Mouse (Mus musculus) E14TG2a.4 (cell line): Measurements from ENCODE around the gene Maco1.

ENCODE experiments used
- H3K27me3 ChIP-seq: 2 replicates; pipeline ENCODE4 v1.6.1; 2014; ENCODE audit warnings: low read length, control low read depth; ENCODE audit not compliant: insufficient read depth
- H3K36me3 ChIP-seq: 2 replicates; pipeline ENCODE4 v1.6.1; 2014; ENCODE audit warnings: low read length, control low read depth; ENCODE audit not compliant: insufficient read depth
- H3K4me1 ChIP-seq: replicated peaks from 2 replicates; pipeline ENCODE4 v1.6.1; 2014; ENCODE audit warnings: low read depth, low read length, control low read depth
- H3K4me3 ChIP-seq: replicated peaks from 2 replicates; pipeline ENCODE4 v1.5.1; 2014; ENCODE audit warnings: mild to moderate bottlenecking, low read length
- H3K9me3 ChIP-seq: 2 replicates; pipeline ENCODE4 v1.6.1; 2014; ENCODE audit warnings: low read length, control low read depth
- CTCF ChIP-seq: conservative IDR thresholded peaks from 2 replicates; pipeline ENCODE4 v1.5.1; 2014; ENCODE audit warnings: low read length
- NANOG ChIP-seq: IDR thresholded peaks from 2 replicates; pipeline ENCODE4 v1.6.1; 2014; ENCODE audit warnings: borderline replicate concordance, low read length, mixed read lengths
- POU5F1 ChIP-seq: IDR thresholded peaks from 2 replicates; pipeline ENCODE4 v1.6.1; 2014; ENCODE audit warnings: low read length, borderline replicate concordance

The Maco1 gene

DNA sequence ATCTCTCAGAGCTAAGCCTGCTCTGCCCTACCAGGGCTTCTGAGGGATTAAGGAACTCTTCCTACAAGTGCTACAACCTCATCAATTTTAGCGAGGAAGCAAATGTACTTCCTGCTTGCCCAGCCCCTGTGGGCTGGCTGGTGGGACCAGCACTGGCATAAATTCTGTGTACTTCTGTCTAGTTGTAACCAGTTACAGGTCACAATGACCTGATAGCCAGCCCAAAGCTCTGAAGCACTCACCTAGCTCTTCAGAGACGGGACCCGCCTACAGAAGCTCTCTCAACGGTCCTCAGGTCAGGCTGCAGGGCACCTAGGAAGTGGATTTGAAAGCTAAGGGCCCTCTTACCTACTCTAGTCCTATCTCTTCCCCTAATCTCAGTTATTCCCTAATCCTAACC lies 35.4 kb downstream of the Maco1 start:
- H3K4me1 ChIP-seq, result peaks cover 57% of the 10 kb centered on the region
- peaks cover 76% of the 10 kb centered on the region for H3K36me3 ChIP-seq
- H3K4me3 ChIP-seq, result no peak overlapping the region
- H3K9me3 ChIP-seq, result no peaks in the 10 kb centered on the region
- no peaks in the 10 kb centered on the region for H3K27me3 ChIP-seq
- TF ChIP-seq NANOG (no peak), CTCF (no peak), POU5F1 (no peak)

DNA sequence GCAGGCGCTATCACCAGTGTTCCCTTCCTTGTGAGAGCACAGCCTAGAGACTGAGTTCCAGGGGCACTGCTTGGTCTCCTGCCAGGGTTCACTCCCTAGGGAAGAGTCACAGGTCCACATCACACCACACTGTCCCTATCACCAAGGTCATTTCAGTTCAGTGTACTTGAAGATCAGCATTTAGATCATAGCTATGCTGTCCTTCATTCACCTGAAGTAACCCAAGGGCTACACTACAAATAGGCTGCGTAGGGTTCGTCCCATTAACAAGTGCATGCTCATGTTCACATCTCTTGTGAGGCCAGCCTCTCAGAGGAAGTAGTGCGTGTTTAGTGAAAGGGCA lies 38.9 kb downstream of the Maco1 start:
- no peaks in the 10 kb centered on the region for H3K9me3 ChIP-seq
- TF ChIP-seq NANOG (no peak), CTCF (no peak), POU5F1 (no peak)
- no peaks in the 10 kb centered on the region for H3K27me3 ChIP-seq
- H3K4me3 ChIP-seq, result no peak overlapping the region
- H3K4me1 ChIP-seq, result peaks cover 55% of the 10 kb centered on the region
- H3K36me3 ChIP-seq, result peaks cover 85% of the 10 kb centered on the region

DNA sequence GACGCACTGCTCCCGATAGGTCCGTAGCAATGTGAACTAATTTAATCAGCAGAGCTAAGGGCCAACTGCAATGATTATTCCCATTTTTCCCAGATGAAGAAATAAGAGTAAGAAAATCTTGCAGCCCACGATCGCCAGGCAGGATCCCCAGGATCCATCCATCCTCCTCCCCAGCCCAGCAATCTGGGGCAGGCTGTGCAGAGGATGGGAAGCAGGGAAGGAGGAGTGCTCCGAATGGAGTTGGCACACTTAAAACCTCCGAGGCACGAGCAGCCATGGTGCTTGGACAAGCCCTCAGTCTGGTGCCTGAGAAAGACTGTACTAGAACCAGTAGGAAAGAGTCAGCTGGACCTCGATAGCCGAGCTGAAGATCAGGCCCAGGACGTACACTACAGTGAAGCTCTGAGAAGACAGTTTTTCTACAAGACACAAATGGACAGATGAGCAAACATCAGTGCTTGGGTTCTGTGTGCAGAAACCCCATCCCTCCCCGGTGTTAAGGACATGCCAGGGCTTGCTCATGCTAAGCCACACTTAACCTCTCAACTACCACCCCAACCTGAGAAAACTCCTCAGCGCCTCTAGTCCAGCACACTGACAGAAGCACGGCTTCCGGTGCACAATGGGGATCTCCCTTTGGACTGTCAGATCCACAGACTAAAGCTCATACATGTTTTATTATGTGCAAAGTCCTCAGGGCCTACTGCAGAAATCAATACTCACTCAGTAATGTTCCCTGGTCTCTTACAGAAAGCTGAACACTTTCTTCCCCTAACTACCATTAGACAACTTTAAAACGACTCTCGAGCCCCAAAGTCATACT lies 39.5 kb downstream of the Maco1 start:
- H3K4me3 ChIP-seq, result no peak overlapping the region
- no peaks in the 10 kb centered on the region for H3K27me3 ChIP-seq
- H3K4me1 ChIP-seq, result peaks cover 49% of the 10 kb centered on the region
- no peaks in the 10 kb centered on the region for H3K9me3 ChIP-seq
- TF ChIP-seq NANOG (no peak), CTCF (no peak), POU5F1 (no peak)
- peaks cover 85% of the 10 kb centered on the region for H3K36me3 ChIP-seq

DNA sequence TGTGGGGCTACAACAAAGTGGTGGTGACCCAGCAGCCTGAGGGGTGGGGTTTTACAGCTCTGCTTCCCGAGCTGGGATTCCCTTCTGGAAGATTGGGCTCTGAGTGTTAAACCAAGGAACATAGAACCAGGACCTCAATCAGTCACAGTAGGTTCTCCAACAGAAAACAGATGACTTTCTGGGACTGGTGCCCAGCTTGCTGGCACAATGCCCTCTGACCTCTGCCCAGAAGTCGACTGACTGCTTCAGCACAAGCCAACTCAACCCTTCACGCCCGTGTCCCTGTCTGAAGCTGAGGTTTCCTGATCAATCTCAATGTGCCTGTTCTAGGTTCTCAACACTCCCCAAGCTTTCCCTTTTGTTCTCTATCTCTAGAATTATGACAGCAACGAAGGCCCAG lies 48.4 kb downstream of the Maco1 start:
- Histone ChIP-seq H3K9me3 (no peaks in the 10 kb centered on the region), H3K36me3 (peaks cover 92% of the 10 kb centered on the region), H3K27me3 (no peaks in the 10 kb centered on the region), H3K4me3 (no peak overlapping the region), H3K4me1 (no peaks in the 10 kb centered on the region)
- TF ChIP-seq NANOG, result no peak
- TF ChIP-seq POU5F1, result no peak
- TF ChIP-seq CTCF, result no peak

DNA sequence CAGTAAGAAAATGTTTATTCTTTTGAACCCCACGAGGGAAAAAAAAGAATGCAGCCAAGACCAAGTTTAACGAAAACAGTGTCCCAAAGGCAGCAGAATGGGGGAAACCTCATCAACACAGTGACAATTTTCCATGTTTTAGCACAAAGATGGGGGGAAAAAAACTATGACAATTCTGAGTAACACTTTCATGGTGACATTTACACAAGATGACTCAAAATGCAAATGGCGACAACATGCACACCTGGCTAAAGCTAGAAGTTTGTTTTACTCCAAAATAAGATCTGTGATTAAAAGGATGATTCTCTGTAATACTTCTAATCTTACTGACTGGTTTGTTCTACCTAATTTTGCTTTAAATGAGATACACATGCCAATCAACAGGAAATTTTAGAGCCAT lies 50.4 kb downstream of the Maco1 start:
- TF ChIP-seq POU5F1, result no peak
- TF ChIP-seq NANOG, result no peak
- TF ChIP-seq CTCF, result no peak
- Histone ChIP-seq H3K9me3 (no peaks in the 10 kb centered on the region), H3K4me1 (peaks cover 12% of the 10 kb centered on the region), H3K27me3 (no peaks in the 10 kb centered on the region), H3K4me3 (no peak overlapping the region), H3K36me3 (peaks cover 74% of the 10 kb centered on the region)

DNA sequence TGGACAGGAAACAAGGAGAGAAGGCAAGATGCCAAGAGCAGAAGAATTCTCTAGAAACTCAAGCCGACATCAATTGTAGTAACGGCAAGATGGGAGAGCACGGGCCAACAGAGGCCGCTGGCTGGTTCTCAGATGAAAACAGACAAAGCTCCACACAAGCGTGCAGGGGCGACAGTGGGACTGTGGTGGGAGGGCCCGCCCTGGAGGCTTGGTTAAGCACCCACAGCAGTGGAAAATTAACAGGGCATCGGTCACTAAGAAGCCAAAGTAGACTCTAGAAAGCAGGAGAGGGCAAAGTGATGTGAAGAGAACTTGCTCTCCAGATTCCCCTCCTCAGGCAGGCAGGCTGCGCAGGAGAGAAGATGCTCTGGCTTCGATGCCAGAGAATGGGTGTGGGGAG lies 51.0 kb downstream of the Maco1 start:
- no peaks in the 10 kb centered on the region for H3K9me3 ChIP-seq
- no peak for TF ChIP-seq CTCF
- TF ChIP-seq NANOG, result no peak
- TF ChIP-seq POU5F1, result no peak

DNA sequence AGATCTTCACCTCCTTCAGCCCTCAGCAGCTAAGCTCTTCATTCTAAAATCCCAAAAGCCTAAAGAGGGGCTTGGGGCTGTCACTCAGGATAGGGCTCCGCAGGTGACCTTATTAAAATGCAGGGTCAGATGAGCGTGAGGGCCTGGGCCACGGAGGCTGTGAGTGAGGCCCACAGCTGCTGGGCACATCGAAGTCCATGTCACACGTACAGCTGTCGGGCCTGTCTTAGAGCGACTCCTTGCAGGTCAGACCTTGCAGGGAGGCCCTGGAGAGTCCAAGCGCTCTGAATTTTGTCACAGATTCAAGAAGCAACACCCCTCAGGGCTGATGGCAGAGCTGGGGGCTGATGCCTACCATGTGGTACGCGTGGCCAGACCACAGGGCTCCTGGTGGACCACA lies 52.5 kb downstream of the Maco1 start:
- Histone ChIP-seq H3K4me1 (peaks cover 28% of the 10 kb centered on the region), H3K27me3 (no peaks in the 10 kb centered on the region)

More for the DNA sequence above, 51.0 kb downstream of the Maco1 start:
- Histone ChIP-seq H3K27me3 (no peaks in the 10 kb centered on the region), H3K4me3 (no peak overlapping the region), H3K36me3 (peaks cover 68% of the 10 kb centered on the region), H3K4me1 (peaks cover 14% of the 10 kb centered on the region)

DNA sequence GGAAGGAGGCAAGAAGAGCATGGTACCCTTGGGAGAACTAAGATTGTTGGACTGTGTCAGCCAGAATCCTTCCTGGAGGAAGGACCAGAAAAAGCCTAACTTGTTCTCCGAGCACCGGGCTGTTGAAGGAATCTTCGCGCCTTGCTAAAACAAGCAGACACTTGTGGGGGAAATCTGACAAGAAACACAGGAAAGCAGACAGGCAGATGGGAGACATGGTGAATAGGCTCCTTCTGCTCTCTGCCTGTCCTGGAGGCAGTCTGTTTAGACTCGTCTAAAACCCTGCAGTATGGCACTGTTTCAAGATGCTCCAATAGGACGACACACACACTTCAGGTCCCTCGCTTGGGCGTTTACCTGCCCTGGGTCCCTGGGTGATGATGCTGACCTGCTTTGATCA lies 53.0 kb downstream of the Maco1 start:
- TF ChIP-seq CTCF (no peak), POU5F1 (no peak), NANOG (no peak)
- Histone ChIP-seq H3K9me3 (no peaks in the 10 kb centered on the region), H3K27me3 (no peaks in the 10 kb centered on the region), H3K36me3 (peaks cover 47% of the 10 kb centered on the region), H3K4me1 (peaks cover 28% of the 10 kb centered on the region), H3K4me3 (no peak overlapping the region)

More for the DNA sequence above, 52.5 kb downstream of the Maco1 start:
- Histone ChIP-seq H3K4me3 (no peak overlapping the region), H3K9me3 (no peaks in the 10 kb centered on the region), H3K36me3 (peaks cover 53% of the 10 kb centered on the region)
- TF ChIP-seq POU5F1, result no peak
- no peak for TF ChIP-seq CTCF
- no peak for TF ChIP-seq NANOG

DNA sequence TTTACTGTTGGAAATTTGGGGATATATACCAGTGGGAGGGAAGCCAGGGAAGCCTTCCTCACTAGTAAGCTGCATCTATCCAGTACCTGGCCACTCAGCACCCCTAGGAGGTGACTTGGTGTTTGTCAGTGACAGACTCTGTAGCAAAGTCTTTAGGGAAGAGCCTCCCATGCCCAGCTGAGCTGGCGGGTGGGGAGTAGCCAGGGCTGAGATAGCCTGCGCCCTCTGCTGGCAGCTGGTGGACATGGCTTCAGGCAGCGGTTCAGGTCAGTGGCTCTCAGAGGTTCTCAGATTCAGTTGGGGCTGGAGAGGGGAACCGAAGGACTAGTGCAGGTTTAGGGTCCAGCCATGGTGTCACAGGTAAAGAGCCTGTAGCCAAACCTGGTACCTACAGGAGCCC lies 53.9 kb downstream of the Maco1 start:
- peaks cover 28% of the 10 kb centered on the region for H3K4me1 ChIP-seq
- no peaks in the 10 kb centered on the region for H3K9me3 ChIP-seq
- no peaks in the 10 kb centered on the region for H3K27me3 ChIP-seq
- peaks cover 39% of the 10 kb centered on the region for H3K36me3 ChIP-seq
- H3K4me3 ChIP-seq, result no peak overlapping the region
- TF ChIP-seq CTCF (peak; percentile 96), POU5F1 (no peak)
